Mouse (Mus musculus) liver, postnatal 0 days (tissue): Measurements from ENCODE around the gene Fam76b. TPM values are rescaled to one million over a fixed set of nuclear protein-coding genes. Genes with fewer than 3 reads are reported as not detected.
"Not testable (repeated sequence)": the region's sequence is repeated elsewhere in the genome, so short reads cannot be mapped to it uniquely, and the experiment has no call there.

ENCODE experiments used
- ATAC-seq: fragments of 200-750 bp; cut with Nextera tagmentation; 2 replicates; pipeline ENCODE4 v1.8.0; 2017; ENCODE audit warnings: mild to moderate bottlenecking, moderate library complexity
- DNase-seq: peaks from one replicate; pipeline ENCODE4 v3.0.0-alpha.2; 2016
- H3K27ac ChIP-seq: fragments of 300-500 bp; sonication (generic); 2 replicates; pipeline ENCODE4 v1.5.1; 2014; ENCODE audit warnings: antibody characterized with exemption, moderate library complexity, mild to moderate bottlenecking, low read depth
- H3K27me3 ChIP-seq: fragments of 300-500 bp; sonication (generic); 2 replicates; pipeline ENCODE4 v1.6.1; 2014; ENCODE audit warnings: low read length, control low read depth, mixed read lengths; ENCODE audit not compliant: insufficient read depth
- H3K36me3 ChIP-seq: fragments of 300-500 bp; sonication (generic); replicated peaks from 2 replicates; pipeline ENCODE4 v1.6.1; 2014; ENCODE audit warnings: mild to moderate bottlenecking, control low read depth, low read length, moderate library complexity, mixed read lengths; ENCODE audit not compliant: insufficient read depth
- H3K4me1 ChIP-seq: fragments of 300-500 bp; sonication (generic); 2 replicates; pipeline ENCODE4 v1.6.1; 2014; ENCODE audit warnings: antibody characterized with exemption, mild to moderate bottlenecking, control low read depth; ENCODE audit not compliant: insufficient read depth
- H3K4me2 ChIP-seq: fragments of 300-500 bp; sonication (generic); 2 replicates; pipeline ENCODE4 v1.6.1; 2014; ENCODE audit warnings: low read depth, mild to moderate bottlenecking, low read length, moderate library complexity, mixed read lengths
- H3K4me3 ChIP-seq: fragments of 300-500 bp; sonication (generic); 2 replicates; pipeline ENCODE4 v1.5.1; 2014; ENCODE audit warnings: low read depth, low read length
- H3K9ac ChIP-seq: fragments of 300-500 bp; sonication (generic); replicated peaks from 2 replicates; pipeline ENCODE4 v1.6.1; 2014; ENCODE audit warnings: mild to moderate bottlenecking, moderate library complexity
- H3K9me3 ChIP-seq: fragments of 300-500 bp; sonication (generic); 2 replicates; pipeline ENCODE4 v1.6.1; 2016; ENCODE audit warnings: mild to moderate bottlenecking, control low read depth, low read length, mixed read lengths
- CTCF ChIP-seq: sonication (generic); IDR thresholded peaks from 2 replicates; pipeline ENCODE4 v1.5.1; 2016; ENCODE audit warnings: antibody characterized with exemption, low read depth
- EP300 ChIP-seq: IDR thresholded peaks from 2 replicates; pipeline ENCODE4 v1.6.1; 2016; ENCODE audit warnings: antibody characterized with exemption, low read depth, mild to moderate bottlenecking
- WGBS: fragments of 180-500 bp; shearing (Covaris S2); extraction: QIAGEN DNeasy Blood & Tissue Kit; methylation state at CpG from one replicate; pipeline ENCODE4 v1.1.7; 2014; ENCODE audit not compliant: insufficient replicate concordance; 5-methylcytosine and 5-hydroxymethylcytosine counted together
- polyA plus RNA-seq: library from polyadenylated mRNA; unstranded; fragments of >200 nt; fragmentation: Nextera tagmentation; extraction: Ambion mirVana; gene quantifications from 2 replicates; pipeline ENCODE4 v1.2.1, GENCODE M21; 2015

Fam76b gene
- 6.9 and 7.4 TPM in 2 replicates for polyA plus RNA-seq

DNA sequence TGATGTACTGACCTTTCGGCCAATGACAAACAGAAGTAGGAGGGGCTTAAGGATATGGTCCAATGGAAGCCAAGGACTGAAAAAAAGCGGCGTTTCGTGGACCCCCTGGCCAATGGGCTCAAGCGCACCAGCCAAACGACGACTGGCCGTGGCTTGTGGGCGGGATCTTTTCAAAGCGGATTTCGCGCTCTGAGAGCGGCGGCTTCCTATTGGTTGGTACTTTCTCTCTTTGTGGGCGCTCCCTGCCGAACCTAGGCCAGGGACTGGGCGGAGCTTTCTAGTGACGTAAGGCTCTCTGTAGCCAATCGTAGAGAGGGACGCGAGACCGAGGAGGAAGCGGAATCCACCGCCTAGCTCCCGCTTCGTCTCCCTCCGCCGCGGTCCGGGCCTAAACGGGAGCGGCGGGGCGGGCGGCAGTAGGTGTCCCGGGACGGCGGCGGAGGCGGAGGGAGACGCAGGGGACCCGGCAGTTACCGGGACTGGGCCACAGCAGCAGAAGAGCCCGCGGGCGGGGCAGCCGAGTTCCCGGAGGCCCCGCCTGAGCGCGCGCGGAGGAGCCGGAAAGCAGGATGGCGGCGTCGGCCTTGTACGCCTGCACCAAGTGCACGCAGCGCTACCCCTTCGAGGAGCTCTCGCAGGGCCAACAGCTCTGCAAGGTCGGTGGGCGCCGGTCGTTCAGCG is at the start of gene Fam76b:
Fam76b (plus strand) TSS at position 311 of the 681 bp plus-strand sequence.
- Histone ChIP-seq H3K27me3 (no peaks in the 10 kb centered on the region), H3K4me3 (peak within 1 kb of the TSS; percentile 72), H3K4me1 (peaks cover 21% of the 10 kb centered on the region), H3K9me3 (no peaks in the 10 kb centered on the region), H3K36me3 (peaks cover 20% of the 10 kb centered on the region), H3K9ac (peak within 1 kb of the TSS; percentile 93), H3K27ac (peak within 1 kb of the TSS; percentile 99), H3K4me2 (peak within 1 kb of the TSS; percentile 88)
- peak; percentile 99 for DNase-seq
- WGBS: under 1% methylated on average over 67 of the region's 67 CpGs
- peak; percentile 88 for ATAC-seq
- TF ChIP-seq EP300 (peak; percentile 64; the same call in 1 of the 2 replicates), CTCF (no peak)

DNA sequence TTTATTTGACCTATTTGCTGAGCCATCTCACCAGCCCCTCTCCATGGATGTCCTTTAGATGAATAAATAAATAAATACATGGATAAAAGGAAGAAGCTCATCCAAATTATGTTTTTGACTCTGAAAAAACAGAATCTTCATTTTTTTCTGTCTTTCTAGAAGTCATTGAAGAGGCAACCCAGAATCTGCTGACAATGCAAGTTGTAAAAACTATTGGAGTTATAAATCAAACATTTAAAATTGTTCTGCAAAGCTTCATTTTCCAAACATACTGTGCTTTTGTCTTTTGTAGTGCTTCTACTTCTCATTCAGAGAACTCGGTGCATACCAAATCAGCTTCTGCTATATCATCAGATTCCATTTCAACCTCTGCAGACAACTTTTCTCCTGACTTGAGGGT is 45.5 kb upstream of the Fam76b start:
- Histone ChIP-seq H3K36me3 (peaks cover 20% of the 10 kb centered on the region), H3K4me2 (no peak overlapping the region), H3K9me3 (0 out of 2 replicates have a peak, but pooled peaks cover 2% of the 10 kb centered on the region), H3K4me1 (no peaks in the 10 kb centered on the region), H3K27ac (no peak overlapping the region), H3K27me3 (no peaks in the 10 kb centered on the region), H3K9ac (no peak overlapping the region), H3K4me3 (no peak overlapping the region)
- DNase-seq: no peak
- ATAC-seq: no peak
- no peak for TF ChIP-seq EP300
- no peak for TF ChIP-seq CTCF
- 82% methylated on average over 1 of the region's 1 CpGs for WGBS

- H3K9ac ChIP-seq, H3K4me3 ChIP-seq, H3K4me1 ChIP-seq, H3K9me3 ChIP-seq, DNase-seq, ATAC-seq, H3K27me3 ChIP-seq, H3K4me2 ChIP-seq, H3K27ac ChIP-seq: not testable (repeated sequence)
- peaks cover 54% of the 10 kb centered on the region for H3K36me3 ChIP-seq
- 91% methylated on average over 7 of the region's 8 CpGs for WGBS
Observed at GRCm38 (mm10) chr9:13790864-13791263, 36.7 kb upstream of the Fam76b start.

DNA sequence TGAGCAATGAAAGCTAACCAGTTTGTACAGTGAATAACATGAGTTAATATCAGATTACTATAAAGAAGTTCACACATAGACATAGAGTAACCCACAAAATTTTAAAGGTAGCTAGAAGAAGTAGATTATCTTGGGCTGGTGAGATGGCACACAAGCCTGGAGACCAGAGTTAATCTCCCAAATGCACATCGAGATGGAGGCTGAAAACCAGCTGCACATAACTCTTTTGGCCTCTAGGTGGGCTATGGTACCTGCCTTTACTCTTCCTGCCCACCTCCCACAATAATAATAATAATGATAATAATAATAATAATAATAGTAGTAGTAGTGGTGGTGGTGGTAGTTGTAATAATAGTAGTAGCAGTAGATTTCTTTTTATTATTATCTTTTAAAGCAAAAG is 33.2 kb upstream of the Fam76b start:
- no peak for ATAC-seq
- Histone ChIP-seq H3K4me2 (no peak overlapping the region), H3K4me3 (no peak overlapping the region), H3K9ac (no peak overlapping the region), H3K27me3 (no peaks in the 10 kb centered on the region), H3K9me3 (no peaks in the 10 kb centered on the region), H3K4me1 (no peaks in the 10 kb centered on the region), H3K27ac (no peak overlapping the region), H3K36me3 (peaks cover 42% of the 10 kb centered on the region)
- TF ChIP-seq CTCF: peak; percentile 24; the same call in 1 of the 2 replicates
- no peak for TF ChIP-seq EP300
- WGBS: 77% methylated on average over 1 of the region's 1 CpGs
- DNase-seq: no peak

GRCm38 (mm10) chr9:13794756-13795155 is 32.8 kb upstream of the Fam76b start:
- DNase-seq (no peak), ATAC-seq (no peak)

GRCm38 (mm10) chr9:13804480-13804879 is 23.0 kb upstream of the Fam76b start:
- ATAC-seq: no peak
- no peak overlapping the region for H3K27ac ChIP-seq
- H3K9ac ChIP-seq: no peak overlapping the region
- H3K36me3 ChIP-seq: peaks cover 67% of the 10 kb centered on the region
- H3K4me2 ChIP-seq: no peak overlapping the region
- no peak for DNase-seq
- no peaks in the 10 kb centered on the region for H3K4me1 ChIP-seq
- WGBS: 74% methylated on average over 1 of the region's 1 CpGs
- H3K27me3 ChIP-seq: no peaks in the 10 kb centered on the region
- TF ChIP-seq CTCF (no peak), EP300 (no peak)
- no peak overlapping the region for H3K4me3 ChIP-seq
- H3K9me3 ChIP-seq: no peaks in the 10 kb centered on the region

More at GRCm38 (mm10) chr9:13794756-13795155, 32.8 kb upstream of the Fam76b start:
- TF ChIP-seq CTCF (no peak), EP300 (no peak)
- 73% methylated on average over 2 of the region's 2 CpGs for WGBS
- H3K9me3 ChIP-seq: no peaks in the 10 kb centered on the region
- no peak overlapping the region for H3K4me3 ChIP-seq
- H3K27ac ChIP-seq: no peak overlapping the region
- no peak overlapping the region for H3K4me2 ChIP-seq
- no peaks in the 10 kb centered on the region for H3K4me1 ChIP-seq
- no peak overlapping the region for H3K9ac ChIP-seq
- H3K27me3 ChIP-seq: no peaks in the 10 kb centered on the region
- peaks cover 39% of the 10 kb centered on the region for H3K36me3 ChIP-seq
